Mouse (Mus musculus): ENCODE measurements around the gene Dnajc3. TPM values are rescaled to one million over a fixed set of nuclear protein-coding genes. Genes with fewer than 3 reads are reported as not detected.
A peak's percentile ranks its signal among the peaks of the same experiment; 100 is the strongest.

Gene Dnajc3
- polyA plus RNA-seq, 1 experiment from 2014 or later = 21.9 TPM

DNA sequence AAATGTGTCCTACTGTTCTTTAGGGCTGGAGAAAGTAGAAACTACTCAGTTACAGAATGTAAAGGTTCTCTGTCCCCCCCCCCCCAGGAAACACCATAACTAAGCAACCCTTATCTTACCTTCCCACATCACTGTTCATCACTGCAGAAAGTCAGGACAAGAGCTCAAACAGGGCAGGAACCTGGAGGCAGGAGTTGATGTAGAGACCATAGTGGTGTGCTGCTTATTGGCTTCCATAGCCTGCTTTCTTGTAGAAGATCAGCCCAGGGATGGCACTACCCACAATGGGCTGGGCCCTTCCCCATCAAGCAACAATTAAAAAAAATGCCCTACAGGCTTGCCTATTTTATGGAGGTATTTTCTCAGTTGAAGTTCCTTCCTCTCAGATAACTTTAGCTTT lies 45.6 kb downstream of the Dnajc3 start:
- ATAC-seq (ENCODE audit: low FRiP score, low TSS enrichment) = no peak
- DNase-seq = no peak
- no peak overlapping the region for H3K27ac ChIP-seq (replicated peaks; ENCODE audit: low read depth, low read length)

DNA sequence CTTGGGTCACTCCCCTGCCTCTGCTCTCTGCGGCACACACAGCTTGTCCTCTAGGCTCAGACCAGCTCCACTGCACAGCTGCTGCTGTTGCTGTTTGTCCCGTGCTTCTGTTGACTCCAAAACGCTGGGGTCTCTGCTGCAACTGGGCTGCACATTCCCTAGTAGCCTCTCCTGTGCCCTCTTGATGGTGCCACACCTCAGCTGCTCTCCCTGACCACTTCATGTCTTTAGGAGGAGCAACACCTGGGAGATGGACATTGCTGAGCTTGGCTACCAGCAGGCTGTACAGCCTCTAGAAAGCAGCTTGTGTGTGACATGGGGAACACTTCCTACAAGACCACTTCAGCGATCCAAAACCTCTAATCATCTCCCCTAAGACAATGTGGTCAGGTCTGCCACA lies 46.4 kb downstream of the Dnajc3 start:
- no peaks in the 10 kb centered on the region for H3K9me3 ChIP-seq (ENCODE audit: control insufficient read depth, low read length)
- DNase-seq = no peak
- H3K27me3 ChIP-seq (ENCODE audit: control insufficient read depth, insufficient read depth, low read length) = no peaks in the 10 kb centered on the region
- H3K36me3 ChIP-seq (ENCODE audit: control insufficient read depth, insufficient read depth, low read length) = peaks cover 49% of the 10 kb centered on the region
- no peak for ATAC-seq (ENCODE audit: low FRiP score, low TSS enrichment)
- 87% methylated on average over 4 of the region's 4 CpGs for WGBS
- H3K4me1 ChIP-seq (ENCODE audit: control insufficient read depth, insufficient read depth, low read length) = no peaks in the 10 kb centered on the region
- no peak overlapping the region for H3K4me3 ChIP-seq (replicated peaks; ENCODE audit: low read depth, low read length)
- H3K27ac ChIP-seq (replicated peaks; ENCODE audit: low read depth, low read length) = no peak overlapping the region
- no peak overlapping the region for H3K4me2 ChIP-seq (ENCODE audit: low read length)
- H3K9ac ChIP-seq (replicated peaks; ENCODE audit: low read length) = no peak overlapping the region

More for the DNA sequence above, 45.6 kb downstream of the Dnajc3 start:
- no peak overlapping the region for H3K9ac ChIP-seq (replicated peaks; ENCODE audit: low read length)
- H3K27me3 ChIP-seq (ENCODE audit: control insufficient read depth, insufficient read depth, low read length) = no peaks in the 10 kb centered on the region
- H3K9me3 ChIP-seq (ENCODE audit: control insufficient read depth, low read length) = no peaks in the 10 kb centered on the region
- no peak overlapping the region for H3K4me3 ChIP-seq (replicated peaks; ENCODE audit: low read depth, low read length)
- H3K36me3 ChIP-seq (ENCODE audit: control insufficient read depth, insufficient read depth, low read length) = peaks cover 52% of the 10 kb centered on the region
- H3K4me1 ChIP-seq (ENCODE audit: control insufficient read depth, insufficient read depth, low read length) = no peaks in the 10 kb centered on the region
- H3K4me2 ChIP-seq (ENCODE audit: low read length) = no peak overlapping the region

GRCm38 (mm10) chr14:118986653-118987522 lies 49.1 kb downstream of the Dnajc3 start:
- Histone ChIP-seq H3K4me3 (replicated peaks; ENCODE audit: low read depth, low read length) (no peak overlapping the region), H3K36me3 (ENCODE audit: control insufficient read depth, insufficient read depth, low read length) (peaks cover 31% of the 10 kb centered on the region), H3K27me3 (ENCODE audit: control insufficient read depth, insufficient read depth, low read length) (no peaks in the 10 kb centered on the region), H3K4me2 (ENCODE audit: low read length) (no peak overlapping the region), H3K9me3 (ENCODE audit: control insufficient read depth, low read length) (no peaks in the 10 kb centered on the region), H3K27ac (replicated peaks; ENCODE audit: low read depth, low read length) (no peak overlapping the region), H3K4me1 (ENCODE audit: control insufficient read depth, insufficient read depth, low read length) (no peaks in the 10 kb centered on the region), H3K9ac (replicated peaks; ENCODE audit: low read length) (no peak overlapping the region)
- DNase-seq (peak; percentile 89), ATAC-seq (ENCODE audit: low FRiP score, low TSS enrichment) (peak; percentile 57; the same call in 1 of the 2 replicates)
- 35% methylated on average over 16 of the region's 16 CpGs for WGBS

DNA sequence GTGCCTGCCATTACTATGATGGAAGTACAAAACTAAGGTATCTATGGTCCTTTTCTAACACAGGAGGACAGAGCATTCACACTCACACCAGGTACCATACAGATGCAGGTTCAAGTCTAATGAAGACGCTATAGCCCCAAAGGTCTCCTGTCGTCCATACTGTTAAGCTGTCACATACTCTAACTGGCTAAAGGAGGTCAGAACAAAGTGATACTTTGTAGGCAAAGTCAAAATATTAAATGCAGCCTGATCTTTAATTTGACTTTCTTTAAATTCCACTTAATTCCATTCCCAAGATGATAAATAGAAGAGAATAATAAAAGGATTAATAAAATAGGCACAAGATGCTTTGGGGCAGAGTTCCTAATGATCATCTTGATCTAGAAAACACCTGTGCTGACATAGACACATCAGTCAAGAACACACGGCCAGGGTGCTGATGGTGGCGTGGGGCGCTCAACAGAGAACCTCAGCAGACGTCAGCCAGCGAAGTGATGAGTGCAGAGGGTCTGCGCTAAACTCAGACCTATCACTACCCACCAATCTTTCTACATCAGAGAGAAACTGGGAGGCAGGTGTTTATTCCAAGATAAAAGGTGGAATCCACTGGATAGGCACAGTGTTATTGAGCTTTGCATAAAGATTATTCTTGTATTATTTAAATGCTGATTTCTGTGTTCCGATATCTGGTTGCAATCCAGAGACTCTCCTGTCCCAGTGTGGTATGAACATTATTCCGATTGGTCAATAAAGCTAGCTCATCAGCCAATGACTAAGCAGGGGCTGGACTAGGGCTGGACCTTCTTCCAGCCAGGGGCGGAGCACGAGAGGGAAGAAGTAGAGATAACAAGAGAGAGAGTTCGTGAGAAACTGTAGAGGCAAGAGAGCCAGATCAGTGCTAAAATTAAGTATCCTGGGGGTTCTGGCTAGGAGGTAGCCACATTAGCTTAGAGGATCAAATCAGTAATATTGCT lies 50.0 kb downstream of the Dnajc3 start:
- 59% methylated on average over 13 of the region's 13 CpGs for WGBS
- Histone ChIP-seq H3K4me3 (replicated peaks; ENCODE audit: low read depth, low read length) (no peak overlapping the region), H3K4me1 (ENCODE audit: control insufficient read depth, insufficient read depth, low read length) (no peaks in the 10 kb centered on the region), H3K27me3 (ENCODE audit: control insufficient read depth, insufficient read depth, low read length) (no peaks in the 10 kb centered on the region), H3K27ac (replicated peaks; ENCODE audit: low read depth, low read length) (no peak overlapping the region), H3K9me3 (ENCODE audit: control insufficient read depth, low read length) (no peaks in the 10 kb centered on the region), H3K36me3 (ENCODE audit: control insufficient read depth, insufficient read depth, low read length) (peaks cover 30% of the 10 kb centered on the region), H3K4me2 (ENCODE audit: low read length) (0 out of 2 replicates have a peak overlapping the region, but pooled peaks have one; percentile 7), H3K9ac (replicated peaks; ENCODE audit: low read length) (no peak overlapping the region)
- ATAC-seq (ENCODE audit: low FRiP score, low TSS enrichment) (no peak), DNase-seq (peak; percentile 32)

DNA sequence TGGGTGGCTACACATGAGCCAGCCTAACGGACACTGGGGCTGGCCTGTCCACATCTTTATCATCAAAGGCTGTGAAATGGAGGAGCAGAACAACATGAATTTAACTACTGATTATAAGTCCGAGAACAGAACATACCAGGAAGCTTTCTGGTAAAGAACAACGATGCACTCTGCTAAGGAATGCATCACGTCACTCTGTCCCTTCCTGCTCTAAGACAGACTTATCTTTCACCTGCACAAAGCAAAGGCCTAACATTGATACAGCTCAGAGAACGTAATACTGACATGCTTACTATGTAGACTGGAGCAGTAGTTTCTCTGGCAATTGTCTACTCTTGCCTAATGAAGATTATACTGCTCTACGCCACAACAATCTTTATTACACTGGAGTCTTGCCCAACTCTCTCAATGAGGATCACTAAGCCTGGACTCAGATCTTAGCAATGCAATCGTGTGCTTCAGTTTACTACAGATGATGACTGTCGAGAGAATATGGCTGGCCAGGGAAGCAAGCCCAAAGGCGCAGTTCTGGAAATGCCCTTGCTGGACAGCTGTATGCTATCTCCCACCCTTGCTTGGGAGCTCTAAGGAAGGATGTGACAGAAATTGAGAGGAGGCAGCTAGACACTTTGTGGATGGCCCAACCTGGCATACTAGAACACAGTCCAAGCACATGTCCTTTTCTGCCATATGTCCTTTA lies 57.6 kb downstream of the Dnajc3 start:
- H3K36me3 ChIP-seq (ENCODE audit: control insufficient read depth, insufficient read depth, low read length) = peaks cover 41% of the 10 kb centered on the region
- H3K27me3 ChIP-seq (ENCODE audit: control insufficient read depth, insufficient read depth, low read length) = no peaks in the 10 kb centered on the region
- DNase-seq = no peak
- H3K4me1 ChIP-seq (ENCODE audit: control insufficient read depth, insufficient read depth, low read length) = no peaks in the 10 kb centered on the region
- WGBS = 90% methylated on average over 9 of the region's 9 CpGs
- no peak overlapping the region for H3K9ac ChIP-seq (replicated peaks; ENCODE audit: low read length)
- no peak for ATAC-seq (ENCODE audit: low FRiP score, low TSS enrichment)
- H3K9me3 ChIP-seq (ENCODE audit: control insufficient read depth, low read length) = no peaks in the 10 kb centered on the region
- no peak overlapping the region for H3K4me2 ChIP-seq (ENCODE audit: low read length)
- H3K27ac ChIP-seq (replicated peaks; ENCODE audit: low read depth, low read length) = no peak overlapping the region
- H3K4me3 ChIP-seq (replicated peaks; ENCODE audit: low read depth, low read length) = no peak overlapping the region

GRCm38 (mm10) chr14:119003320-119003719 lies 65.5 kb downstream of the Dnajc3 start:
- H3K4me1 ChIP-seq (ENCODE audit: control insufficient read depth, insufficient read depth, low read length) = peaks cover 8% of the 10 kb centered on the region
- H3K36me3 ChIP-seq (ENCODE audit: control insufficient read depth, insufficient read depth, low read length) = peaks cover 17% of the 10 kb centered on the region
- ATAC-seq (ENCODE audit: low FRiP score, low TSS enrichment) (no peak), DNase-seq (peak; percentile 42)
- H3K4me3 ChIP-seq (replicated peaks; ENCODE audit: low read depth, low read length) = no peak overlapping the region
- no peak overlapping the region for H3K27ac ChIP-seq (replicated peaks; ENCODE audit: low read depth, low read length)
- no peaks in the 10 kb centered on the region for H3K27me3 ChIP-seq (ENCODE audit: control insufficient read depth, insufficient read depth, low read length)
- no peak overlapping the region for H3K9ac ChIP-seq (replicated peaks; ENCODE audit: low read length)
- H3K4me2 ChIP-seq (ENCODE audit: low read length) = no peak overlapping the region
- H3K9me3 ChIP-seq (ENCODE audit: control insufficient read depth, low read length) = no peaks in the 10 kb centered on the region

GRCm38 (mm10) chr14:119005834-119006233 lies 68.1 kb downstream of the Dnajc3 start:
- Histone ChIP-seq H3K9me3 (ENCODE audit: control insufficient read depth, low read length) (no peaks in the 10 kb centered on the region), H3K4me1 (ENCODE audit: control insufficient read depth, insufficient read depth, low read length) (peaks cover 8% of the 10 kb centered on the region), H3K9ac (replicated peaks; ENCODE audit: low read length) (peak overlapping the region; percentile 24; the same call in 1 of the 2 replicates), H3K4me3 (replicated peaks; ENCODE audit: low read depth, low read length) (no peak overlapping the region; the same call in 1 of the 2 replicates), H3K4me2 (ENCODE audit: low read length) (peak overlapping the region; percentile 98), H3K36me3 (ENCODE audit: control insufficient read depth, insufficient read depth, low read length) (peaks cover 16% of the 10 kb centered on the region), H3K27ac (replicated peaks; ENCODE audit: low read depth, low read length) (peak overlapping the region; percentile 55; the same call in 1 of the 2 replicates), H3K27me3 (ENCODE audit: control insufficient read depth, insufficient read depth, low read length) (no peaks in the 10 kb centered on the region)
- no peak for DNase-seq
- WGBS = 11% methylated on average over 5 of the region's 5 CpGs
- no peak for ATAC-seq (ENCODE audit: low FRiP score, low TSS enrichment)

GRCm38 (mm10) chr14:119006441-119007102 lies 68.8 kb downstream of the Dnajc3 start:
- 2% methylated on average over 49 of the region's 49 CpGs for WGBS
- Histone ChIP-seq H3K27me3 (ENCODE audit: control insufficient read depth, insufficient read depth, low read length) (no peaks in the 10 kb centered on the region), H3K4me1 (ENCODE audit: control insufficient read depth, insufficient read depth, low read length) (peaks cover 8% of the 10 kb centered on the region), H3K9me3 (ENCODE audit: control insufficient read depth, low read length) (no peaks in the 10 kb centered on the region), H3K4me3 (replicated peaks; ENCODE audit: low read depth, low read length) (peak overlapping the region; percentile 49), H3K27ac (replicated peaks; ENCODE audit: low read depth, low read length) (peak overlapping the region; percentile 64), H3K4me2 (ENCODE audit: low read length) (peak overlapping the region; percentile 98), H3K36me3 (ENCODE audit: control insufficient read depth, insufficient read depth, low read length) (peaks cover 11% of the 10 kb centered on the region), H3K9ac (replicated peaks; ENCODE audit: low read length) (peak overlapping the region; percentile 54)
- ATAC-seq (ENCODE audit: low FRiP score, low TSS enrichment) = no peak
- DNase-seq = peak; percentile 51

Measured in midbrain, embryonic 14.5 days (tissue).